ENCODE assay signal across 7 mouse cellular contexts in the genomic region with DNA sequence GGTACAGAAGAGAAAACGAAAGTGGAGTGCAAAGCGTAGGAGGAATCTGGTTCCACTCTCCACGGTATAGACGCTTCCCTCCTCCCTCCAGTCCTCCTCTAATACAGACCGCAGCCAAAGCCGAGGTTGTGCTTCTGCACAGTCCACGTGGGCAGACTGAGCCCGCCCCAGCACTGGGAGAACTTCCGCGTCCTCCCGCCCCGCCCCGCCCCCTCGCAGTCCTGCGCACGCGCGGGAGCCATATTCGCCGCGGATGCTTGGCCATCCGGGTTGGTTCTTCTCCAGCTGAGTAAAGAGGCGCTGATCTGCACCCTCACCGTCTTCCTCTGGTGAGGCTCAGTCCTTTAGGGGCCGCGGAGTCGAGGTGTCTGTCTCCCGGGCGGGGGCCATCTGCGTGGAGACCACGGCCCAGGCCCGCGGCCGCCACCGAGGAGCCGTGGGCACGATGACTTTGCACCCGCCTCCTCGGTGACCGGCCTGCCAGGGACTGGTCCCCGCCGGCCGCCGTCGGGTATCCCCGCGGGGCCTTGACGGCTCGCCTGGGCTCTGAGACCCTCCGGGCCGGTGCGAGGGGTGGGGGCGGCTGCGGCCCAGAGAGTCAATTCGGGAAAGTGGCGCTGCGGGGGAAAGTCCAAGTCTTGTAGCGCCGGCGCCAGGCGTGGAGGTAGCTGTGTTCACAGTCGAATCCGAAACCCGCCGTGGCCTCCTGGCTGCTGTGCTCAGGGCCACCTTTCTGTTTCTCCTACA. TPM values are rescaled to one million over a fixed set of nuclear protein-coding genes. Genes with fewer than 3 reads are reported as not detected.
DNase-seq lines count a peak whose midpoint lies in the region; ATAC-seq lines count a peak whose summit lies in the region.

Gene Psma4 (plus strand): TSS at position 216 of the 747 bp plus-strand sequence.
Gene AY074887 (minus strand): TSS at position 424 of the 747 bp plus-strand sequence.

- no peaks in the 10 kb centered on the region for H3K4me1 ChIP-seq in embryonic facial prominence, embryonic 11.5 days (ENCODE audit: control insufficient read depth, insufficient read depth, low read length)
- H3K4me1 ChIP-seq in limb, embryonic 10.5 days: peaks cover 9% of the 10 kb centered on the region
- H3K4me1 ChIP-seq in midbrain, embryonic 13.5 days (replicated peaks): peaks cover 30% of the 10 kb centered on the region

- H3K4me2 ChIP-seq in embryonic facial prominence, embryonic 11.5 days (ENCODE audit: low read depth, low read length): peak within 1 kb of the TSS; percentile 72
- peak within 1 kb of the TSS; percentile 73 for H3K4me2 ChIP-seq in midbrain, embryonic 13.5 days (replicated peaks)

- H3K27ac ChIP-seq in embryonic facial prominence, embryonic 11.5 days (replicated peaks; ENCODE audit: low read depth, low read length): peak within 1 kb of the TSS; percentile 78
- peak within 1 kb of the TSS; percentile 91 for H3K27ac ChIP-seq in limb, embryonic 10.5 days
- peak within 1 kb of the TSS; percentile 94 for H3K27ac ChIP-seq in midbrain, embryonic 13.5 days

- no peaks in the 10 kb centered on the region for H3K9me3 ChIP-seq in embryonic facial prominence, embryonic 11.5 days (replicated peaks; ENCODE audit: control insufficient read depth, low read length)
- H3K9me3 ChIP-seq in limb, embryonic 10.5 days (replicated peaks): no peaks in the 10 kb centered on the region
- no peaks in the 10 kb centered on the region for H3K9me3 ChIP-seq in midbrain, embryonic 13.5 days

- DNase-seq in adrenal gland, postnatal 14 days: peak; percentile 96
- DNase-seq in embryonic facial prominence, embryonic 11.5 days (ENCODE audit: low spot score): peak; percentile 95
- peak; percentile 83 for DNase-seq in kidney, adult 11 months
- peak; percentile 98 for DNase-seq in limb, embryonic 10.5 days (ENCODE audit: low spot score)
- DNase-seq in spleen, adult 12 weeks (ENCODE audit: low spot score): peak; percentile 85

- ATAC-seq in embryonic facial prominence, embryonic 11.5 days (replicated peaks; ENCODE audit: insufficient number of reproducible peaks, low FRiP score, low TSS enrichment, low read depth): peak; percentile 100
- peak; percentile 99 for ATAC-seq in granulocyte monocyte progenitor cell, adult 5-6 weeks (replicated peaks; ENCODE audit: poor library complexity, severe bottlenecking)
- peak; percentile 100 for ATAC-seq in midbrain, embryonic 13.5 days

- H3K27me3 ChIP-seq in embryonic facial prominence, embryonic 11.5 days (ENCODE audit: control insufficient read depth, insufficient read depth, low read length): no peaks in the 10 kb centered on the region
- no peaks in the 10 kb centered on the region for H3K27me3 ChIP-seq in limb, embryonic 10.5 days (ENCODE audit: low read depth, poor library complexity, severe bottlenecking)
- no peaks in the 10 kb centered on the region for H3K27me3 ChIP-seq in midbrain, embryonic 13.5 days

- H3K9ac ChIP-seq in embryonic facial prominence, embryonic 11.5 days (replicated peaks; ENCODE audit: low read length): peak within 1 kb of the TSS; percentile 82
- H3K9ac ChIP-seq in midbrain, embryonic 13.5 days (replicated peaks): peak within 1 kb of the TSS; percentile 92

- H3K36me3 ChIP-seq in embryonic facial prominence, embryonic 11.5 days (replicated peaks; ENCODE audit: control insufficient read depth, insufficient read depth, low read depth, low read length): no peaks in the 10 kb centered on the region; the same call in none of the 2 replicates
- H3K36me3 ChIP-seq in limb, embryonic 10.5 days: peaks cover 38% of the 10 kb centered on the region
- peaks cover 28% of the 10 kb centered on the region for H3K36me3 ChIP-seq in midbrain, embryonic 13.5 days

- peak within 1 kb of the TSS; percentile 87 for H3K4me3 ChIP-seq in embryonic facial prominence, embryonic 11.5 days (ENCODE audit: low read depth, low read length)
- peak within 1 kb of the TSS; percentile 98 for H3K4me3 ChIP-seq in limb, embryonic 10.5 days
- peak within 1 kb of the TSS; percentile 91 for H3K4me3 ChIP-seq in midbrain, embryonic 13.5 days (replicated peaks)

- WGBS in embryonic facial prominence, embryonic 11.5 days: under 1% methylated on average over 64 of the region's 65 CpGs
- WGBS in limb, embryonic 10.5 days: under 1% methylated on average over 65 of the region's 65 CpGs
- under 1% methylated on average over 65 of the region's 65 CpGs for WGBS in midbrain, embryonic 13.5 days

RNA-seq across cellular contexts. Expression of gene Psma4, which starts in this region (rescaled TPM):
- total RNA-seq in adrenal gland, postnatal 14 days (2021): 183 and 205 TPM in 2 replicates
- 353 and 372 TPM in 2 replicates for polyA plus RNA-seq in embryonic facial prominence, embryonic 11.5 days (2014; fragmentation: Nextera tagmentation; extraction: Ambion mirVana)
- 265 and 329 TPM in 2 replicates for total RNA-seq in granulocyte monocyte progenitor cell, adult 5-6 weeks (2014; fragmentation: Nextera tagmentation)
- 370 and 473 TPM in 2 replicates for total RNA-seq in granulocyte monocyte progenitor cell, adult 5-6 weeks (2017)
- 330 and 337 TPM in 2 replicates for polyA plus RNA-seq in limb, embryonic 10.5 days (2016; fragmentation: Nextera tagmentation; extraction: Ambion mirVana)
- 272 and 282 TPM in 2 replicates for polyA plus RNA-seq in midbrain, embryonic 13.5 days (2015; fragmentation: Nextera tagmentation; extraction: Ambion mirVana)

RNA-seq across cellular contexts. Expression of gene AY074887, which starts in this region (rescaled TPM):
- total RNA-seq in adrenal gland, postnatal 14 days (2021): not detected in 2 replicates
- 1.1 and 1.6 TPM in 2 replicates for polyA plus RNA-seq in embryonic facial prominence, embryonic 11.5 days (2014; fragmentation: Nextera tagmentation; extraction: Ambion mirVana)
- total RNA-seq in granulocyte monocyte progenitor cell, adult 5-6 weeks (2014; fragmentation: Nextera tagmentation): not detected in 2 replicates
- not detected in 2 replicates for total RNA-seq in granulocyte monocyte progenitor cell, adult 5-6 weeks (2017)
- 1.0 and 1.1 TPM in 2 replicates for polyA plus RNA-seq in limb, embryonic 10.5 days (2016; fragmentation: Nextera tagmentation; extraction: Ambion mirVana)
- 1.1 and 1.2 TPM in 2 replicates for polyA plus RNA-seq in midbrain, embryonic 13.5 days (2015; fragmentation: Nextera tagmentation; extraction: Ambion mirVana)

Comparison
In these comparisons a context has a peak if more than half of its experiments do, and no peak if none do; other contexts are left out.
1. Peak in every context shown above with its lines: DNase-seq, ATAC-seq, H3K4me3 ChIP-seq and H3K27ac ChIP-seq.